Mouse (Mus musculus): ENCODE data around the gene BC017158.

DNA sequence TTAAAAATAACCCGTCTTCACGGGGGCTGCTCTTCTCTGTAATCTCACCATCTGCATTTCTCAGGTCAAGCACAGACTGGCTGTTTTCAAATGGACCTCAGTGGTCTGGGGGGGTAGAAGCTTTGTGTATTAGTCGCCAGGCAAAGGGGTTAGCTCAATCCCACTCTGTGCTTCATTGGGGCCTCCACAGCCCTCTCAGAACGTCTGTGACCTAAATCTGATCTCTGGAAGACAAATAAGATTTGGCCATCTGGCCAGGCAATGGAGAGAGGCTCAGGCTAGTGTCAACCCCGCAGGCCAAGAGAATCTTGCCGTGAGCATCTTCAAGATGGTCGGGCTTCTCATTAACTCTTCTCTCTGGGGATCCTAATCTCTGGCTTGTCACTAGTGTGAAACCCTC, 16.5 kb upstream of the BC017158 start:
- TF ChIP-seq CTCF (IDR thresholded peaks at IDR 0.05; ENCODE audit: control insufficient read depth, insufficient read depth, low read length), result no peak
- no peak for TF ChIP-seq POLR2A (IDR thresholded peaks at IDR 0.05; ENCODE audit: borderline replicate concordance, control insufficient read depth, low read depth, low read length)

All from bone marrow, adult 2 months (tissue).